Mouse (Mus musculus): ENCODE data around the gene Serpinb6b. TPM values are rescaled to one million over a fixed set of nuclear protein-coding genes. Genes with fewer than 3 reads are reported as not detected.
"Not testable (repeated sequence)": the region's sequence is repeated elsewhere in the genome, so short reads cannot be mapped to it uniquely, and the experiment has no call there.

Serpinb6b gene
- polyA plus RNA-seq, 1 experiment from 2014 or later = 1.9 TPM

- not testable (repeated sequence) for H3K9ac ChIP-seq (ENCODE audit: low read depth, low read length); ATAC-seq (ENCODE audit: low FRiP score, low TSS enrichment); H3K9me3 ChIP-seq (ENCODE audit: control insufficient read depth, low read length); H3K4me1 ChIP-seq (ENCODE audit: control insufficient read depth, insufficient read depth, low read length); H3K27ac ChIP-seq (ENCODE audit: low read depth, low read length); H3K4me3 ChIP-seq (ENCODE audit: low read length); H3K4me2 ChIP-seq (replicated peaks; ENCODE audit: low read depth, low read length); H3K36me3 ChIP-seq (ENCODE audit: control insufficient read depth, insufficient read depth, low read length); H3K27me3 ChIP-seq (ENCODE audit: control insufficient read depth, insufficient read depth, low read length)
- WGBS = 89% methylated on average over 3 of the region's 3 CpGs
These were observed 25.8 kb upstream of the Serpinb6b start for GRCm38 (mm10) chr13:32939191-32939590.

- 60% methylated on average over 4 of the region's 4 CpGs for WGBS
- Histone ChIP-seq H3K36me3 (ENCODE audit: control insufficient read depth, insufficient read depth, low read length) (no peaks in the 10 kb centered on the region), H3K4me2 (replicated peaks; ENCODE audit: low read depth, low read length) (no peak overlapping the region), H3K27me3 (ENCODE audit: control insufficient read depth, insufficient read depth, low read length) (no peaks in the 10 kb centered on the region), H3K27ac (ENCODE audit: low read depth, low read length) (no peak overlapping the region), H3K9me3 (ENCODE audit: control insufficient read depth, low read length) (no peaks in the 10 kb centered on the region), H3K9ac (ENCODE audit: low read depth, low read length) (no peak overlapping the region), H3K4me1 (ENCODE audit: control insufficient read depth, insufficient read depth, low read length) (no peaks in the 10 kb centered on the region), H3K4me3 (ENCODE audit: low read length) (no peak overlapping the region)
- no peak for ATAC-seq (ENCODE audit: low FRiP score, low TSS enrichment)
These were observed 8.5 kb upstream of the Serpinb6b start for GRCm38 (mm10) chr13:32956537-32956936.

DNA sequence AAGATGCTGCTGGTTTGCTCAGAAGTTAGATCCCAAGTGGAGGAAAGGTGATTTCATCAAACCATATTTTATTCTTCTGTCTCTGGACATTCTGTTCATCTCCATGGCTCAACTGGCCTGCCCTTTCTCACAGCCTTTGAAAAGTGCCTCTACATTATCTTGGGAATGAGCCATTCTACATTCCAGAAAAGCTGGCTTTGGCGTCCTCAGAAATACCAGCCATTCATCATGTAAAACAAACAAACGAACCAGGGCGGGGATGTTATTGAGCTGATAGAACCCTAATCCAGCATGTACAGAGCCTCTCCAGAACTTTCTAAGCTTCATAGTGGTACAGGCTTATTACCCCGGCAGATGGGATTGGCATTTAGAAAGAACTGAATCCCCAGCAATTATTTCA, 7.1 kb upstream of the Serpinb6b start:
- Histone ChIP-seq H3K9ac (ENCODE audit: low read depth, low read length) (no peak overlapping the region), H3K4me1 (ENCODE audit: control insufficient read depth, insufficient read depth, low read length) (no peaks in the 10 kb centered on the region), H3K27me3 (ENCODE audit: control insufficient read depth, insufficient read depth, low read length) (no peaks in the 10 kb centered on the region), H3K4me2 (replicated peaks; ENCODE audit: low read depth, low read length) (no peak overlapping the region), H3K4me3 (ENCODE audit: low read length) (no peak overlapping the region), H3K36me3 (ENCODE audit: control insufficient read depth, insufficient read depth, low read length) (no peaks in the 10 kb centered on the region), H3K27ac (ENCODE audit: low read depth, low read length) (no peak overlapping the region), H3K9me3 (ENCODE audit: control insufficient read depth, low read length) (no peaks in the 10 kb centered on the region)
- ATAC-seq (ENCODE audit: low FRiP score, low TSS enrichment) = no peak
- 71% methylated on average over 4 of the region's 4 CpGs for WGBS

GRCm38 (mm10) chr13:32958521-32958920, 6.5 kb upstream of the Serpinb6b start:
- not testable (repeated sequence) for H3K27me3 ChIP-seq (ENCODE audit: control insufficient read depth, insufficient read depth, low read length); H3K9me3 ChIP-seq (ENCODE audit: control insufficient read depth, low read length); H3K36me3 ChIP-seq (ENCODE audit: control insufficient read depth, insufficient read depth, low read length); H3K27ac ChIP-seq (ENCODE audit: low read depth, low read length); H3K4me3 ChIP-seq (ENCODE audit: low read length); ATAC-seq (ENCODE audit: low FRiP score, low TSS enrichment); H3K9ac ChIP-seq (ENCODE audit: low read depth, low read length); H3K4me2 ChIP-seq (replicated peaks; ENCODE audit: low read depth, low read length); H3K4me1 ChIP-seq (ENCODE audit: control insufficient read depth, insufficient read depth, low read length)
- WGBS = 70% methylated on average over 7 of the region's 7 CpGs

DNA sequence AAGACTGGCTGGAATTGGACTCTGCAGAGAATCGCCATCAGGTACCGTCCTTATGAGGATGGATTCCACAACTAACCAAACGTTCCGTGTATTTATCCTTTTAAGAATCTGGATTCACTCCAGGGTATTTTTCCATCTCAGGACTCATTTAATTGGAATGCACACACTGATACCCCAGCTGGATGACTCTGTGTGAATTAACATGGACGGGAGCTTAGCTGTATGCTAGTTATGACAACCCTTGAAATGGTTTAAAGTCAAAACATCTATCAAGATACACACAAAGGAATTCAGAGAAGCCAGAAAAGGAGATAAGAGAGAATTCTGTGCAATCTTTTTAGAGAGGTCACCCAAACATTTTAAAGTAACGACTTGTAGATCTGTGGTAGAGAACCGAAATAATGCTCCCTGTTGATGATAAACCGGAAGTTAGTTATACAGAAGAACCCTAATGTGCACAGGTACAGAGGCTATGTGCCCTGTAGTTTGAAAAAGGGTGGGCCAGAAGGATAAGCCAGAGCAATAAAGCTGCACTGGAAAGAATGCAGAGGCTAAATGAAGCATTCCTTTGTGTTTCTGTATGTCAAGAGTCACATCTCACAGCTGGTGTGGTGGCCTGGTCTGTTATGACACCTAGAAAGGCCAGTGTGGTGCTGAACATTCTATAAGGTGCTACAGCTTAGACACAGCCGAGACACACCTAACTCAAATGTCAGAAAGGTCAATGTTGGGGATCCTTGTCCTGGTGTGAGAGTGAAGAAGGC, 837 bp upstream of the Serpinb6b start:
- Histone ChIP-seq H3K9ac (ENCODE audit: low read depth, low read length) (no peak overlapping the region), H3K4me2 (replicated peaks; ENCODE audit: low read depth, low read length) (no peak overlapping the region), H3K9me3 (ENCODE audit: control insufficient read depth, low read length) (no peaks in the 10 kb centered on the region), H3K36me3 (ENCODE audit: control insufficient read depth, insufficient read depth, low read length) (no peaks in the 10 kb centered on the region), H3K4me1 (ENCODE audit: control insufficient read depth, insufficient read depth, low read length) (no peaks in the 10 kb centered on the region), H3K27ac (ENCODE audit: low read depth, low read length) (no peak overlapping the region), H3K4me3 (ENCODE audit: low read length) (no peak overlapping the region), H3K27me3 (ENCODE audit: control insufficient read depth, insufficient read depth, low read length) (no peaks in the 10 kb centered on the region)
- WGBS = 80% methylated on average over 9 of the region's 9 CpGs
- ATAC-seq (ENCODE audit: low FRiP score, low TSS enrichment) = no peak

GRCm38 (mm10) chr13:32966116-32966515, 1.1 kb downstream of the Serpinb6b start:
- Histone ChIP-seq H3K9ac (ENCODE audit: low read depth, low read length) (no peak overlapping the region), H3K36me3 (ENCODE audit: control insufficient read depth, insufficient read depth, low read length) (no peaks in the 10 kb centered on the region), H3K27me3 (ENCODE audit: control insufficient read depth, insufficient read depth, low read length) (no peaks in the 10 kb centered on the region), H3K4me3 (ENCODE audit: low read length) (no peak overlapping the region), H3K9me3 (ENCODE audit: control insufficient read depth, low read length) (no peaks in the 10 kb centered on the region), H3K4me1 (ENCODE audit: control insufficient read depth, insufficient read depth, low read length) (no peaks in the 10 kb centered on the region), H3K4me2 (replicated peaks; ENCODE audit: low read depth, low read length) (no peak overlapping the region), H3K27ac (ENCODE audit: low read depth, low read length) (no peak overlapping the region)
- WGBS = 68% methylated on average over 5 of the region's 5 CpGs
- ATAC-seq (ENCODE audit: low FRiP score, low TSS enrichment) = no peak

GRCm38 (mm10) chr13:32967233-32967632, 2.2 kb downstream of the Serpinb6b start:
- Histone ChIP-seq H3K4me2 (replicated peaks; ENCODE audit: low read depth, low read length) (no peak overlapping the region), H3K9ac (ENCODE audit: low read depth, low read length) (no peak overlapping the region), H3K27ac (ENCODE audit: low read depth, low read length) (no peak overlapping the region), H3K4me1 (ENCODE audit: control insufficient read depth, insufficient read depth, low read length) (no peaks in the 10 kb centered on the region), H3K9me3 (ENCODE audit: control insufficient read depth, low read length) (no peaks in the 10 kb centered on the region), H3K4me3 (ENCODE audit: low read length) (no peak overlapping the region), H3K36me3 (ENCODE audit: control insufficient read depth, insufficient read depth, low read length) (no peaks in the 10 kb centered on the region), H3K27me3 (ENCODE audit: control insufficient read depth, insufficient read depth, low read length) (no peaks in the 10 kb centered on the region)
- ATAC-seq (ENCODE audit: low FRiP score, low TSS enrichment) = no peak

DNA sequence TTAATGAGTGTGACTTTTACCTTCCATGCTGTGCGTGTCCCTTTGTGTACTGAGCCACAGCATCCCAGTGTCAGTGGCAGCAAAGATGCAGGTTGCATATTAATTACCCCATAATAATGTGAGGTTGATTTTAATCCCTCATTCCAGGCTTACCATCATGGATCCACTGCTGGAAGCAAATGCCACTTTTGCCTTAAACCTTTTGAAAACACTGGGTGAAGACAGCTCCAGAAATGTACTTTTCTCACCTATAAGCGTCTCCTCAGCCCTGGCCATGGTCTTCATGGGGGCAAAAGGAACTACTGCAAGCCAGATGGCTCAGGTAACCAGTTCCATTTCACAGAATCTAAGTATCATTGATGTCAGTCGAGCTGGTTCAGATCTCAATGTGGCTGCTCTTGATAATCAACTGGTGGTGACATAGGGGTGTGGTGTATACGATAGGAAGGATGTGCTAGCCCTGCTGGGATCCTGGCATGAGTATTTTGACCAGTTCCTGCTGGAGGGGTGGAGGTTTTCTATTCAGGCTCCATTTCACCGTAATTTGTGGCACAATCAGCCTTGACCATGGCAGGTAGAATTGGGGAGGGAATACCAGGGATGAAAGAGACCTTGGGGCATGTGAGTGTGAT, 3.5 kb downstream of the Serpinb6b start:
- 82% methylated on average over 5 of the region's 5 CpGs for WGBS

GRCm38 (mm10) chr13:32968996-32969640, 4.1 kb downstream of the Serpinb6b start:
- WGBS = 76% methylated on average over 4 of the region's 4 CpGs
- H3K27ac ChIP-seq (ENCODE audit: low read depth, low read length) = no peak overlapping the region
- no peak overlapping the region for H3K4me2 ChIP-seq (replicated peaks; ENCODE audit: low read depth, low read length)
- H3K36me3 ChIP-seq (ENCODE audit: control insufficient read depth, insufficient read depth, low read length) = no peaks in the 10 kb centered on the region
- no peaks in the 10 kb centered on the region for H3K4me1 ChIP-seq (ENCODE audit: control insufficient read depth, insufficient read depth, low read length)
- no peak overlapping the region for H3K9ac ChIP-seq (ENCODE audit: low read depth, low read length)
- no peak overlapping the region for H3K4me3 ChIP-seq (ENCODE audit: low read length)
- H3K9me3 ChIP-seq (ENCODE audit: control insufficient read depth, low read length) = no peaks in the 10 kb centered on the region
- H3K27me3 ChIP-seq (ENCODE audit: control insufficient read depth, insufficient read depth, low read length) = no peaks in the 10 kb centered on the region
- ATAC-seq (ENCODE audit: low FRiP score, low TSS enrichment) = no peak

More for the DNA sequence above, 3.5 kb downstream of the Serpinb6b start:
- Histone ChIP-seq H3K4me3 (ENCODE audit: low read length) (no peak overlapping the region), H3K9me3 (ENCODE audit: control insufficient read depth, low read length) (no peaks in the 10 kb centered on the region), H3K27ac (ENCODE audit: low read depth, low read length) (no peak overlapping the region), H3K4me1 (ENCODE audit: control insufficient read depth, insufficient read depth, low read length) (no peaks in the 10 kb centered on the region), H3K4me2 (replicated peaks; ENCODE audit: low read depth, low read length) (no peak overlapping the region), H3K9ac (ENCODE audit: low read depth, low read length) (no peak overlapping the region), H3K27me3 (ENCODE audit: control insufficient read depth, insufficient read depth, low read length) (no peaks in the 10 kb centered on the region), H3K36me3 (ENCODE audit: control insufficient read depth, insufficient read depth, low read length) (no peaks in the 10 kb centered on the region)
- ATAC-seq (ENCODE audit: low FRiP score, low TSS enrichment) = no peak
